ENCODE assay signal across 8 mouse cellular contexts in genomic region chr14:101654526-101654909, GRCm38 (mm10). TPM values are rescaled to one million over a fixed set of nuclear protein-coding genes. Genes with fewer than 3 reads are reported as not detected.
DNase-seq lines count a peak whose midpoint lies in the region; ATAC-seq and TF ChIP-seq lines count a peak whose summit lies in the region.

No protein-coding gene starts in this region.

- no peaks in the 10 kb centered on the region for H3K9me3 ChIP-seq in heart, embryonic 11.5 days (replicated peaks; ENCODE audit: control insufficient read depth, low read length)
- no peaks in the 10 kb centered on the region for H3K9me3 ChIP-seq in E14TG2a.4 (ENCODE audit: low read length)
- H3K9me3 ChIP-seq in forebrain, postnatal 0 days (ENCODE audit: low read length) = no peaks in the 10 kb centered on the region
- no peaks in the 10 kb centered on the region for H3K9me3 ChIP-seq in liver, embryonic 13.5 days (replicated peaks)
- H3K9me3 ChIP-seq in stomach, embryonic 16.5 days (replicated peaks; ENCODE audit: control insufficient read depth, low read length) = no peaks in the 10 kb centered on the region

- peak overlapping the region; percentile 88 for H3K4me2 ChIP-seq in heart, embryonic 11.5 days
- peak overlapping the region; percentile 88 for H3K4me2 ChIP-seq in forebrain, postnatal 0 days (ENCODE audit: low read depth)
- peak overlapping the region; percentile 97 for H3K4me2 ChIP-seq in liver, embryonic 13.5 days
- peak overlapping the region; percentile 93 for H3K4me2 ChIP-seq in stomach, embryonic 16.5 days (ENCODE audit: low read depth, low read length)

- peak overlapping the region; percentile 96 for H3K4me3 ChIP-seq in heart, embryonic 11.5 days (ENCODE audit: low read depth, low read length)
- peak overlapping the region; percentile 100 for H3K4me3 ChIP-seq in E14TG2a.4 (replicated peaks; ENCODE audit: low read length)
- peak overlapping the region; percentile 99 for H3K4me3 ChIP-seq in forebrain, postnatal 0 days (ENCODE audit: low read depth, low read length)
- H3K4me3 ChIP-seq in liver, embryonic 13.5 days (replicated peaks) = peak overlapping the region; percentile 95
- H3K4me3 ChIP-seq in stomach, embryonic 16.5 days (replicated peaks; ENCODE audit: low read length) = peak overlapping the region; percentile 98

- peak overlapping the region; percentile 78 for H3K9ac ChIP-seq in heart, embryonic 11.5 days (ENCODE audit: low read depth, low read length)
- peak overlapping the region; percentile 89 for H3K9ac ChIP-seq in forebrain, postnatal 0 days
- H3K9ac ChIP-seq in liver, embryonic 13.5 days = peak overlapping the region; percentile 89
- peak overlapping the region; percentile 92 for H3K9ac ChIP-seq in stomach, embryonic 16.5 days (ENCODE audit: low read length)

- no peaks in the 10 kb centered on the region for H3K36me3 ChIP-seq in heart, embryonic 11.5 days (ENCODE audit: control insufficient read depth, insufficient read depth, low read length)
- peaks cover 17% of the 10 kb centered on the region for H3K36me3 ChIP-seq in E14TG2a.4 (ENCODE audit: insufficient read depth, low read length)
- 0 out of 2 replicates have a peak, but pooled peaks cover 2% of the 10 kb centered on the region for H3K36me3 ChIP-seq in forebrain, postnatal 0 days (ENCODE audit: insufficient read depth)
- H3K36me3 ChIP-seq in liver, embryonic 13.5 days = no peaks in the 10 kb centered on the region
- no peaks in the 10 kb centered on the region for H3K36me3 ChIP-seq in stomach, embryonic 16.5 days (ENCODE audit: control insufficient read depth, insufficient read depth, low read length)

- 2% methylated on average over 10 of the region's 10 CpGs for WGBS in heart, embryonic 11.5 days (ENCODE audit: insufficient replicate concordance)
- under 1% methylated on average over 9 of the region's 10 CpGs for WGBS in forebrain, postnatal 0 days
- under 1% methylated on average over 10 of the region's 10 CpGs for WGBS in liver, embryonic 13.5 days (ENCODE audit: insufficient replicate concordance)
- 2% methylated on average over 10 of the region's 10 CpGs for WGBS in stomach, embryonic 16.5 days

- no peaks in the 10 kb centered on the region for H3K27me3 ChIP-seq in heart, embryonic 11.5 days (ENCODE audit: control insufficient read depth, insufficient read depth, low read length)
- no peaks in the 10 kb centered on the region for H3K27me3 ChIP-seq in E14TG2a.4 (ENCODE audit: insufficient read depth, low read length)
- no peaks in the 10 kb centered on the region for H3K27me3 ChIP-seq in forebrain, postnatal 0 days (ENCODE audit: insufficient read depth, low read length)
- no peaks in the 10 kb centered on the region for H3K27me3 ChIP-seq in liver, embryonic 13.5 days
- no peaks in the 10 kb centered on the region for H3K27me3 ChIP-seq in stomach, embryonic 16.5 days (ENCODE audit: control insufficient read depth, insufficient read depth, low read length)

- ATAC-seq in heart, embryonic 11.5 days (replicated peaks; ENCODE audit: insufficient number of reproducible peaks, low FRiP score, low TSS enrichment) = 0 out of 2 replicates have a peak, but pooled peaks have one; percentile 4
- ATAC-seq in forebrain, postnatal 0 days = no peak
- peak; percentile 13; the same call in 1 of the 2 replicates for ATAC-seq in liver, embryonic 13.5 days (ENCODE audit: low read depth)
- ATAC-seq in stomach, embryonic 16.5 days (ENCODE audit: insufficient read depth, low FRiP score) = no peak

- H3K4me1 ChIP-seq in heart, embryonic 11.5 days (ENCODE audit: control insufficient read depth, insufficient read depth, low read length) = no peaks in the 10 kb centered on the region
- H3K4me1 ChIP-seq in E14TG2a.4 (replicated peaks; ENCODE audit: low read depth, low read length) = peaks cover 49% of the 10 kb centered on the region
- peaks cover 10% of the 10 kb centered on the region; the same call in 1 of the 2 replicates for H3K4me1 ChIP-seq in forebrain, postnatal 0 days (ENCODE audit: insufficient read depth)
- peaks cover 20% of the 10 kb centered on the region for H3K4me1 ChIP-seq in liver, embryonic 13.5 days (replicated peaks)
- peaks cover 3% of the 10 kb centered on the region; the same call in 1 of the 2 replicates for H3K4me1 ChIP-seq in stomach, embryonic 16.5 days (ENCODE audit: control insufficient read depth, insufficient read depth, low read length)

- H3K27ac ChIP-seq in heart, embryonic 11.5 days (ENCODE audit: low read depth, low read length) = no peak overlapping the region
- no peak overlapping the region for H3K27ac ChIP-seq in forebrain, postnatal 0 days (ENCODE audit: low read depth, low read length)
- H3K27ac ChIP-seq in liver, embryonic 13.5 days = no peak overlapping the region
- H3K27ac ChIP-seq in stomach, embryonic 16.5 days (ENCODE audit: low read length) = no peak overlapping the region

- no peak for DNase-seq in heart, postnatal 4 days
- DNase-seq in forebrain, postnatal 0 days = peak; percentile 18
- peak; percentile 9 for DNase-seq in liver, embryonic 13.5 days
- no peak for DNase-seq in cerebellum, adult 11 months
- no peak for DNase-seq in right cerebral cortex, postnatal 36 days (ENCODE audit: low spot score in 2 of 2)

- TF ChIP-seq CTCF in E14TG2a.4 (conservative IDR thresholded peaks at IDR 0.05; ENCODE audit: low read length) = no peak
- no peak for TF ChIP-seq CTCF in forebrain, postnatal 0 days (IDR thresholded peaks at IDR 0.05; ENCODE audit: low read depth)

RNA-seq across cellular contexts. Expression of gene Uchl3, which starts 0.8 kb away (rescaled TPM):
- 112 and 116 TPM in 2 replicates for polyA plus RNA-seq in heart, embryonic 11.5 days (2014; fragmentation: Nextera tagmentation; extraction: Ambion mirVana)
- 10 to 100 TPM; 33.9 to 35.3 TPM for total RNA-seq in heart, postnatal 4 days (2021)
- total RNA-seq in forebrain, postnatal 0 days (2014; rRNA removed) = 101 and 112 TPM in 2 replicates
- 273 and 332 TPM in 2 replicates for polyA plus RNA-seq in forebrain, postnatal 0 days (2015; fragmentation: Nextera tagmentation; extraction: Ambion mirVana)
- polyA plus RNA-seq in liver, embryonic 13.5 days (2015; fragmentation: Nextera tagmentation; extraction: Ambion mirVana) = 99.0 and 106 TPM in 2 replicates
- 130 and 131 TPM in 2 replicates for polyA plus RNA-seq in stomach, embryonic 16.5 days (2015; fragmentation: Nextera tagmentation; extraction: Ambion mirVana)

RNA-seq across cellular contexts. Expression of gene Commd6, which starts 14.0 kb away (rescaled TPM):
- 81.7 and 91.3 TPM in 2 replicates for polyA plus RNA-seq in heart, embryonic 11.5 days (2014; fragmentation: Nextera tagmentation; extraction: Ambion mirVana)
- total RNA-seq in heart, postnatal 4 days (2021) = 10 to 100 TPM; 35.0 to 37.7 TPM
- 44.9 and 49.5 TPM in 2 replicates for total RNA-seq in forebrain, postnatal 0 days (2014; rRNA removed)
- polyA plus RNA-seq in forebrain, postnatal 0 days (2015; fragmentation: Nextera tagmentation; extraction: Ambion mirVana) = 71.4 and 72.4 TPM in 2 replicates
- polyA plus RNA-seq in liver, embryonic 13.5 days (2015; fragmentation: Nextera tagmentation; extraction: Ambion mirVana) = 60.8 and 61.0 TPM in 2 replicates
- 101 and 103 TPM in 2 replicates for polyA plus RNA-seq in stomach, embryonic 16.5 days (2015; fragmentation: Nextera tagmentation; extraction: Ambion mirVana)

RNA-seq across cellular contexts. Expression of gene Tbc1d4, which starts 45.5 kb away (rescaled TPM):
- 15.0 and 16.3 TPM in 2 replicates for polyA plus RNA-seq in heart, embryonic 11.5 days (2014; fragmentation: Nextera tagmentation; extraction: Ambion mirVana)
- total RNA-seq in heart, postnatal 4 days (2021) = 10 to 100 TPM; 36.8 to 39.9 TPM
- 10.8 and 14.7 TPM in 2 replicates for total RNA-seq in forebrain, postnatal 0 days (2014; rRNA removed)
- 5.2 and 6.9 TPM in 2 replicates for polyA plus RNA-seq in forebrain, postnatal 0 days (2015; fragmentation: Nextera tagmentation; extraction: Ambion mirVana)
- 1.7 and 2.4 TPM in 2 replicates for polyA plus RNA-seq in liver, embryonic 13.5 days (2015; fragmentation: Nextera tagmentation; extraction: Ambion mirVana)
- polyA plus RNA-seq in stomach, embryonic 16.5 days (2015; fragmentation: Nextera tagmentation; extraction: Ambion mirVana) = 7.3 and 8.7 TPM in 2 replicates

Comparison
In these comparisons a context has a peak if more than half of its experiments do, and no peak if none do; other contexts are left out.
1. ATAC-seq: peak in heart, embryonic 11.5 days (single experiment) and liver, embryonic 13.5 days (single experiment); none in forebrain, postnatal 0 days (single experiment) and stomach, embryonic 16.5 days (single experiment).
2. DNase-seq: peak in forebrain, postnatal 0 days (single experiment) and liver, embryonic 13.5 days (single experiment); none in heart, postnatal 4 days (single experiment), cerebellum, adult 11 months (single experiment) and right cerebral cortex, postnatal 36 days (0 of 2).
3. Peak in every context shown above with its lines, with median percentiles within 50 percentile points of each other: H3K4me2 ChIP-seq, H3K4me3 ChIP-seq and H3K9ac ChIP-seq.